Mouse (Mus musculus) embryonic facial prominence, embryonic 11.5 days (tissue): ENCODE data around the gene BC035044. TPM values are rescaled to one million over a fixed set of nuclear protein-coding genes. Genes with fewer than 3 reads are reported as not detected.
"Not testable (repeated sequence)": the region's sequence is repeated elsewhere in the genome, so short reads cannot be mapped to it uniquely, and the experiment has no call there.

ENCODE experiments used
- ATAC-seq: fragments of 200-750 bp; cut with Nextera tagmentation; replicated peaks from 2 replicates; pipeline ENCODE4 v1.8.0; 2017; ENCODE audit warnings: low read depth; ENCODE audit not compliant: insufficient number of reproducible peaks, low FRiP score, low TSS enrichment
- DNase-seq: peaks from one replicate; pipeline ENCODE4 v3.0.0-alpha.2; 2015; ENCODE audit warnings: low spot score
- H3K27ac ChIP-seq: fragments of 300-500 bp; sonication (generic); replicated peaks from 2 replicates; pipeline ENCODE4 v1.5.1; 2014; ENCODE audit warnings: mild to moderate bottlenecking, low read depth, low read length, control low read depth
- H3K27me3 ChIP-seq: fragments of 300-500 bp; sonication (generic); 2 replicates; pipeline ENCODE4 v1.6.1; 2014; ENCODE audit warnings: mild to moderate bottlenecking, low read length, moderate library complexity, mixed read lengths; ENCODE audit not compliant: control insufficient read depth, insufficient read depth
- H3K36me3 ChIP-seq: fragments of 300-500 bp; sonication (generic); replicated peaks from 2 replicates; pipeline ENCODE4 v1.6.1; 2014; ENCODE audit warnings: low read depth, mild to moderate bottlenecking, low read length, moderate library complexity, mixed read lengths; ENCODE audit not compliant: control insufficient read depth, insufficient read depth
- H3K4me1 ChIP-seq: fragments of 300-500 bp; sonication (generic); 2 replicates; pipeline ENCODE4 v1.6.1; 2014; ENCODE audit warnings: low read length, mixed read lengths; ENCODE audit not compliant: control insufficient read depth, insufficient read depth
- H3K4me2 ChIP-seq: fragments of 300-500 bp; sonication (generic); 2 replicates; pipeline ENCODE4 v1.6.1; 2014; ENCODE audit warnings: low read depth, mild to moderate bottlenecking, control low read depth, low read length, moderate library complexity
- H3K4me3 ChIP-seq: fragments of 300-500 bp; sonication (generic); 2 replicates; pipeline ENCODE4 v1.5.1; 2014; ENCODE audit warnings: low read depth, low read length, control low read depth
- H3K9ac ChIP-seq: fragments of 300-500 bp; sonication (generic); replicated peaks from 2 replicates; pipeline ENCODE4 v1.6.1; 2014; ENCODE audit warnings: mild to moderate bottlenecking, control low read depth, low read length
- H3K9me3 ChIP-seq: fragments of 300-500 bp; sonication (generic); replicated peaks from 2 replicates; pipeline ENCODE4 v1.6.1; 2016; ENCODE audit warnings: mild to moderate bottlenecking, low read length, inconsistent platforms, mixed read lengths; ENCODE audit not compliant: control insufficient read depth
- WGBS: fragments of 180-500 bp; shearing (Covaris S2); extraction: QIAGEN DNeasy Blood & Tissue Kit; methylation state at CpG from one replicate; pipeline ENCODE4 v1.1.7; 2014; 5-methylcytosine and 5-hydroxymethylcytosine counted together
- polyA plus RNA-seq: library from polyadenylated mRNA; unstranded; fragments of >200 nt; fragmentation: Nextera tagmentation; extraction: Ambion mirVana; gene quantifications from 2 replicates; pipeline ENCODE4 v1.2.1, GENCODE M21; 2014

Gene BC035044
- polyA plus RNA-seq, 1 experiment from 2014 or later: 1.2 TPM

- no peaks in the 10 kb centered on the region for H3K9me3 ChIP-seq
Measured at GRCm38 (mm10) chr6:128807021-128807420, 83.9 kb downstream of the BC035044 start.

GRCm38 (mm10) chr6:128804823-128805640, 85.9 kb downstream of the BC035044 start:
- WGBS: 68% methylated on average over 7 of the region's 7 CpGs
- peak; percentile 27; the same call in 1 of the 2 replicates for ATAC-seq

More at GRCm38 (mm10) chr6:128807021-128807420, 83.9 kb downstream of the BC035044 start:
- Histone ChIP-seq H3K9ac (no peak overlapping the region), H3K4me3 (no peak overlapping the region), H3K4me1 (no peaks in the 10 kb centered on the region), H3K27me3 (no peaks in the 10 kb centered on the region), H3K27ac (no peak overlapping the region), H3K4me2 (no peak overlapping the region), H3K36me3 (no peaks in the 10 kb centered on the region)
- ATAC-seq: no peak
- DNase-seq: peak; percentile 16
- WGBS: 67% methylated on average over 3 of the region's 3 CpGs

GRCm38 (mm10) chr6:128802999-128803857, 87.7 kb downstream of the BC035044 start:
- H3K27me3 ChIP-seq: no peaks in the 10 kb centered on the region
- H3K9ac ChIP-seq: no peak overlapping the region; the same call in 1 of the 2 replicates
- peak; percentile 95 for ATAC-seq
- H3K9me3 ChIP-seq: no peaks in the 10 kb centered on the region
- no peaks in the 10 kb centered on the region for H3K36me3 ChIP-seq
- H3K4me3 ChIP-seq: peak overlapping the region; percentile 43
- no peak overlapping the region for H3K27ac ChIP-seq
- DNase-seq: peak; percentile 96
- no peaks in the 10 kb centered on the region for H3K4me1 ChIP-seq
- H3K4me2 ChIP-seq: peak overlapping the region; percentile 48
- 10% methylated on average over 26 of the region's 26 CpGs for WGBS

More at GRCm38 (mm10) chr6:128804823-128805640, 85.9 kb downstream of the BC035044 start:
- not testable (repeated sequence) for H3K4me1 ChIP-seq, H3K36me3 ChIP-seq, H3K4me3 ChIP-seq, H3K4me2 ChIP-seq, H3K9ac ChIP-seq, H3K27me3 ChIP-seq, H3K9me3 ChIP-seq, H3K27ac ChIP-seq
- peak; percentile 74 for DNase-seq

- Histone ChIP-seq H3K27ac (no peak overlapping the region), H3K4me3 (peak overlapping the region; percentile 43), H3K36me3 (no peaks in the 10 kb centered on the region), H3K27me3 (no peaks in the 10 kb centered on the region), H3K4me1 (no peaks in the 10 kb centered on the region), H3K9me3 (no peaks in the 10 kb centered on the region), H3K9ac (peak overlapping the region; percentile 57), H3K4me2 (peak overlapping the region; percentile 48)
- 16% methylated on average over 10 of the region's 10 CpGs for WGBS
- ATAC-seq (peak; percentile 71), DNase-seq (no peak)
Measured at GRCm38 (mm10) chr6:128802557-128802956, 88.4 kb downstream of the BC035044 start.

- H3K4me3 ChIP-seq, DNase-seq, H3K4me2 ChIP-seq, H3K36me3 ChIP-seq, H3K27me3 ChIP-seq, H3K27ac ChIP-seq, H3K9me3 ChIP-seq, H3K4me1 ChIP-seq, ATAC-seq, H3K9ac ChIP-seq: not testable (repeated sequence)
- 66% methylated on average over 5 of the region's 5 CpGs for WGBS
Measured at GRCm38 (mm10) chr6:128800696-128801095, 90.2 kb downstream of the BC035044 start.

GRCm38 (mm10) chr6:128799896-128800270, 91.0 kb downstream of the BC035044 start:
- Histone ChIP-seq H3K4me3 (peak overlapping the region; percentile 56), H3K9me3 (no peaks in the 10 kb centered on the region), H3K27me3 (no peaks in the 10 kb centered on the region), H3K27ac (no peak overlapping the region), H3K4me1 (no peaks in the 10 kb centered on the region), H3K9ac (0 out of 2 replicates have a peak overlapping the region, but pooled peaks have one; percentile 13), H3K36me3 (no peaks in the 10 kb centered on the region), H3K4me2 (peak overlapping the region; percentile 37)
- ATAC-seq (no peak), DNase-seq (no peak)
- WGBS: 20% methylated on average over 7 of the region's 7 CpGs

GRCm38 (mm10) chr6:128799144-128799895, 91.6 kb downstream of the BC035044 start:
- not testable (repeated sequence) for H3K9me3 ChIP-seq, H3K4me1 ChIP-seq, H3K27me3 ChIP-seq, H3K36me3 ChIP-seq
- H3K4me3 ChIP-seq: peak overlapping the region; percentile 56
- peak overlapping the region; percentile 37; the same call in 1 of the 2 replicates for H3K4me2 ChIP-seq
- ATAC-seq (peak; percentile 53), DNase-seq (peak; percentile 90)
- H3K9ac ChIP-seq: peak overlapping the region; percentile 58
- H3K27ac ChIP-seq: 0 out of 2 replicates have a peak overlapping the region, but pooled peaks have one; percentile 52
- WGBS: under 1% methylated on average over 49 of the region's 49 CpGs
